Mouse (Mus musculus) stomach, postnatal 0 days (tissue): ENCODE measurements around the gene Foxg1. TPM values are rescaled to one million over a fixed set of nuclear protein-coding genes. Genes with fewer than 3 reads are reported as not detected.
A peak's percentile ranks its signal among the peaks of the same experiment; 100 is the strongest.

Source experiments
- ATAC-seq: fragments of 200-750 bp; cut with Nextera tagmentation; 2 replicates; pipeline ENCODE4 v1.8.0; 2017; ENCODE audit not compliant: low FRiP score, low TSS enrichment
- DNase-seq: peaks from one replicate; pipeline ENCODE4 v3.0.0-alpha.2; 2016; ENCODE audit warnings: low spot score
- H3K27ac ChIP-seq: fragments of 300-500 bp; sonication (generic); replicated peaks from 2 replicates; pipeline ENCODE4 v1.5.1; 2014; ENCODE audit warnings: mild to moderate bottlenecking, control low read depth
- H3K27me3 ChIP-seq: fragments of 300-500 bp; sonication (generic); 2 replicates; pipeline ENCODE4 v1.6.1; 2014; ENCODE audit warnings: low read length; ENCODE audit not compliant: control insufficient read depth, insufficient read depth
- H3K36me3 ChIP-seq: fragments of 300-500 bp; sonication (generic); 2 replicates; pipeline ENCODE4 v1.6.1; 2014; ENCODE audit warnings: low read length, mixed read lengths; ENCODE audit not compliant: control insufficient read depth, insufficient read depth
- H3K4me1 ChIP-seq: fragments of 300-500 bp; sonication (generic); replicated peaks from 2 replicates; pipeline ENCODE4 v1.6.1; 2014; ENCODE audit warnings: antibody characterized with exemption; ENCODE audit not compliant: control insufficient read depth, insufficient read depth
- H3K4me2 ChIP-seq: fragments of 300-500 bp; sonication (generic); replicated peaks from 2 replicates; pipeline ENCODE4 v1.6.1; 2014; ENCODE audit warnings: low read depth, mild to moderate bottlenecking, control low read depth, moderate library complexity
- H3K4me3 ChIP-seq: fragments of 300-500 bp; sonication (generic); 2 replicates; pipeline ENCODE4 v1.5.1; 2014; ENCODE audit warnings: low read depth, low read length, control low read depth
- H3K9ac ChIP-seq: fragments of 300-500 bp; sonication (generic); 2 replicates; pipeline ENCODE4 v1.6.1; 2014; ENCODE audit warnings: mild to moderate bottlenecking, low read length, control low read depth, mixed read lengths
- H3K9me3 ChIP-seq: fragments of 300-500 bp; sonication (generic); 2 replicates; pipeline ENCODE4 v1.6.1; 2016; ENCODE audit warnings: low read length; ENCODE audit not compliant: control insufficient read depth
- CTCF ChIP-seq: IDR thresholded peaks from 2 replicates; pipeline ENCODE4 v1.5.1; 2016; ENCODE audit warnings: antibody characterized with exemption, low read depth, mild to moderate bottlenecking, moderate library complexity
- EP300 ChIP-seq: optimal IDR thresholded peaks from 2 replicates; pipeline ENCODE3; 2016; ENCODE audit warnings: antibody characterized with exemption
- WGBS: fragments of 180-500 bp; shearing (Covaris S2); extraction: QIAGEN DNeasy Blood & Tissue Kit; methylation state at CpG from one replicate; pipeline ENCODE4 v1.1.7; 2014; 5-methylcytosine and 5-hydroxymethylcytosine counted together
- polyA plus RNA-seq: library from polyadenylated mRNA; unstranded; fragments of >200 nt; fragmentation: Nextera tagmentation; extraction: Ambion mirVana; gene quantifications from 2 replicates; pipeline ENCODE4 v1.2.1, GENCODE M21; 2015

The Foxg1 gene
- polyA plus RNA-seq, 1 experiment from 2014 or later = not detected

DNA sequence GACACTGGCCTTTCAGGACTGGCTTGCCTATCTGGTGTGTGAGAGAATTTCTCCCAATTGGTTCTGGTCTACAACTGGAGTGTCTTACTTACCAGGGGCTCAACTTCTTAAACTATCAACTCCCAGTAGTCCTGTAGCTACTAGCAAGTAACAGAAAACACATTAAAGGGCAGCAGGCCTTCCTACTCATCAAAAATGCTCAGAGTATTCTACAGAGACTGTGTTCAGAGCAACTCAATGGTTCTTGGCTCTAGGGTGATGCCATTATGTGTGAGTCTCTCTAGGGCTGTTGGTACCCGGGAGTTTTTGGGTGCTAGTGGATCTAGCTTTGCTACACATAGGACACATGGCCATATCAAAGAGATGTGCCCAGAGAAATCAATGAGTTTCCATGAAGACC is 3.5 kb upstream of the Foxg1 start:
- Histone ChIP-seq H3K4me1 (peaks cover 3% of the 10 kb centered on the region; the same call in 1 of the 2 replicates), H3K9ac (no peak overlapping the region), H3K4me3 (no peak overlapping the region), H3K4me2 (no peak overlapping the region), H3K27me3 (peaks cover 42% of the 10 kb centered on the region), H3K9me3 (no peaks in the 10 kb centered on the region), H3K27ac (no peak overlapping the region), H3K36me3 (no peaks in the 10 kb centered on the region)
- ATAC-seq (no peak), DNase-seq (no peak)
- TF ChIP-seq CTCF (no peak), EP300 (no peak)
- WGBS = 0% methylated on average over 1 of the region's 1 CpGs

DNA sequence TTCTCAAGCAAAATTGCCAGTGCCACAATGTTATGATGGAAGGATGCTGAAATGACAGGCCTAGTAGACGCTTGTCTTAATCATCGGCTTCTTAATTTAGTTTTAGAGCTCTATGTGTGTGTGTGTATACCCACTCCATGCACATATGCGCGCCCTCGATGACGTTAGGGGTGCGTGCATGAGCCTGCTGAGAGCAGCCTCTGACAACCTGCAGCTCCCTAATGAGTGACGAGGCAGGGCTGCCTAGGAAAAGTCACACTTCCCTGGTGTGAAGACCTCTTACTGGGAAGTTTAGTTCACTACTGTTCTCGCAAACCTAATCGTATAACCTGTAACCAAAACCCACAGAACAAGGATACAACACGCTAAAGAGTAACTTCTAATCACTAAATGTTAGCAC is 3.0 kb upstream of the Foxg1 start:
- H3K36me3 ChIP-seq = no peaks in the 10 kb centered on the region
- peaks cover 3% of the 10 kb centered on the region; the same call in 1 of the 2 replicates for H3K4me1 ChIP-seq
- H3K4me3 ChIP-seq = no peak overlapping the region
- H3K9me3 ChIP-seq = no peaks in the 10 kb centered on the region
- WGBS = 11% methylated on average over 11 of the region's 11 CpGs
- no peak for TF ChIP-seq CTCF
- no peak for TF ChIP-seq EP300
- no peak for DNase-seq
- no peak overlapping the region for H3K27ac ChIP-seq
- no peak overlapping the region for H3K4me2 ChIP-seq
- H3K27me3 ChIP-seq = peaks cover 41% of the 10 kb centered on the region
- no peak overlapping the region for H3K9ac ChIP-seq
- no peak for ATAC-seq

DNA sequence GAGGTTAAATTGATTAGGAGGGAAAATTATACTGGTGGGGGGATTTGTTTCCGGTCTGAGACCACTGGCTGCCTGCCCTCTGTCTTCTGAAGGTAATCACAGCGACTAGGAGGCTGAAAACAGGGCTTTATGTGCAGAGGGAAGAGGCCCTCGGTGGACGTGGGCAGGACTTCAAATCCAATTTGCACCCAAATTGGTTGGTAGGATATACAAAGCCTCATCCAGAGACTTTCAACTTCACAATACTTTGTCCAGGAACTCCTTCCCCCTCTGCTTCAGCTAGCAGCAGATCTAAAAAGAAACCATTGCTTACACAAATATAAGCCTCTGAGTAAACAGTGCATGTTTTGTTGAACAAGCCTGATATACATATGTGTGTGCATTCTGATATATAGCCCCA is 2.0 kb upstream of the Foxg1 start:
- 2% methylated on average over 4 of the region's 4 CpGs for WGBS
- peaks cover 46% of the 10 kb centered on the region for H3K27me3 ChIP-seq
- DNase-seq = no peak
- H3K27ac ChIP-seq = no peak overlapping the region
- no peaks in the 10 kb centered on the region for H3K9me3 ChIP-seq
- no peak for ATAC-seq
- no peak overlapping the region for H3K4me3 ChIP-seq
- H3K4me2 ChIP-seq = no peak overlapping the region
- peaks cover 3% of the 10 kb centered on the region; the same call in 1 of the 2 replicates for H3K4me1 ChIP-seq
- no peak for TF ChIP-seq CTCF
- no peaks in the 10 kb centered on the region for H3K36me3 ChIP-seq
- no peak overlapping the region for H3K9ac ChIP-seq

DNA sequence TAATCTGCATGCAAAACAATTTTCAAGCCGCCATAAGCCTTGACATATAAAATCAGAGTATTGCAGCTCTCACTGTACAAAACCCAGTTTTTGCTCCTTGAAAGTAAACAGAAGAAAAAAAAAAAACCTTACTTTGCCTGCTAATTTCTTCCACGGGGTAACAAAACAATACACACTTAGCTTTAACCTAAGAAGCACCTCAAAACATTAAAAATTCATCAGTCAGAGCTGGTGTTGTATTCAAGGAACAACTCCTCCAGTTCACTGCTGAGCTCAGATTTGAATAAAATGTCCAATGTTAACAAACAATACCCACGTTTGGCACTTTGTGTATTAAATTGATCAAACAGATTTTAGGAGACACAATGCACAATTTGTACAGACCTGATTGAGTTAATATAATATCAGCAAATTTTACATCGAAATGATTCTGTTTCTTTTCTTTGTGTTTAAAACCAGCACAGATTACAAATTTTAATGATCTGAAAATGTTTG is 1.4 kb upstream of the Foxg1 start:
- Histone ChIP-seq H3K27ac (no peak overlapping the region), H3K9ac (no peak overlapping the region), H3K4me2 (no peak overlapping the region), H3K36me3 (no peaks in the 10 kb centered on the region), H3K4me3 (no peak overlapping the region), H3K27me3 (peaks cover 43% of the 10 kb centered on the region), H3K9me3 (no peaks in the 10 kb centered on the region), H3K4me1 (peaks cover 3% of the 10 kb centered on the region; the same call in 1 of the 2 replicates)
- WGBS = 4% methylated on average over 4 of the region's 4 CpGs
- DNase-seq (no peak), ATAC-seq (no peak)
- no peak for TF ChIP-seq EP300
- no peak for TF ChIP-seq CTCF

DNA sequence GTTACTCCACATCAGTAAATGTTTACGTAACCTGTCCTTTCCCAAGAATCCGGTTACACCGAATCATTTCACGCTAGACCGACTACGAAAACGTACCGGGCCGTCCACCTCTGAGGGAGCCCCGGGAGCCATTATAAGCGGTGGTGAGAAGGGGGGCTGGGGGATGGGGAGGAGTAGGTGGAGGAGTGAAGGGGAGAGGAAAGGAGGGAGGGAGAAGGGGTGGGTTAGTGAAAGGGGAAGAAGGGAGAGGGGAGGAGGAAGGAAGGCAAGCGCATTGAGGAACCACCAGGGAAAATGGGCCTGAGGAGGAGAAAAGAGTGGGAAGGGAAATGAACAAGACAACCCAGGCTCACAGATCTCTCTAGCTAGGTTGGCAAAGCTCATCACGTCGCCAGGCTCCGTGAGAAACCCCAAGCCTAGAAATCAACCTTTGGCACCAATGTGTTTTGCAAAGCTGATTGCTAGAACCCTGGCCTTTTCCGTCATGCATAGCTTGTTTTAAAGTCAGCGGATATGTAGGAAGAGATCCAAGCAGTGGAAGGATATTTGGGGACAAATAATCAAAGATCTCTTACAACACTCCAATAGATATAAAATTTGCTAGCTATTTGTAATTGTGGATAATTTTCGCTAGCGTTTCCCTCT is 617 bp upstream of the Foxg1 start:
- no peaks in the 10 kb centered on the region for H3K9me3 ChIP-seq
- H3K27me3 ChIP-seq = peaks cover 40% of the 10 kb centered on the region
- no peaks in the 10 kb centered on the region for H3K36me3 ChIP-seq
- no peak for DNase-seq
- no peak overlapping the region for H3K9ac ChIP-seq
- no peak overlapping the region for H3K4me3 ChIP-seq
- no peak for TF ChIP-seq EP300
- no peak overlapping the region for H3K27ac ChIP-seq
- no peak overlapping the region for H3K4me2 ChIP-seq
- ATAC-seq = no peak
- H3K4me1 ChIP-seq = peaks cover 3% of the 10 kb centered on the region; the same call in 1 of the 2 replicates
- WGBS = 6% methylated on average over 19 of the region's 19 CpGs

DNA sequence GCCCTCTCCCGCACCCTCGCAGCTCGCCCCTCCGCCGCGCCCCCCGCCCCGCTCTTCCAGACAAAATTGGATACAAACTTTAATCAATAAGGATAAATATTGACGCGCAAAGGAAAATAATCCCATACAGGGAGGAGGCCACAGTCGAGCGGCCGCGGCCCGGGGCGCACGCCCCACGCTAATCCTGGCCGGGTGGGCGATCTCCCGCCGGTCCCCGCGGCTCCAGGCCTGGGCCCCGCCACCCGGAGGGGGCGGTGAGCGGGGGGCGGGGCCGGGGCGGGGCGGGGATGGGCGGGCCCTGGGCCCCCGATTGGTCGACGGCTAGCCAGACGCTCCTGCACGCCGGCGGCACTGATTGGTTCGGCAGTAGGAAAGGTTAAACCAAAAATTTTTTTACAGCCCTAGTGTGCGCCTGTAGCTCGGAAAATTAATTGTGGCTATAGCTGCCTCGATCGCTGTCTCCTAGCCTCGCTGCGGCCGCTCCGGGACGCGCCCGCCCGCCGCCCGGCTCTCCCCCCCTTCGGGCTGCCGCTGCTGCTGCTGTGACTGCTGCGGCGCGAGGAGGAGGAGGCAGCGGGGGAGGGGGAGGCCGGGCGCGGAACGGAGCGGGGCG is 1.2 kb downstream of the Foxg1 start:
- WGBS = 3% methylated on average over 39 of the region's 67 CpGs
- Histone ChIP-seq H3K27me3 (peaks cover 41% of the 10 kb centered on the region), H3K4me2 (peak overlapping the region; percentile 46), H3K27ac (no peak overlapping the region), H3K4me1 (peaks cover 3% of the 10 kb centered on the region; the same call in 1 of the 2 replicates), H3K36me3 (no peaks in the 10 kb centered on the region), H3K9me3 (no peaks in the 10 kb centered on the region), H3K4me3 (peak overlapping the region; percentile 35), H3K9ac (no peak overlapping the region)
- peak; percentile 63 for ATAC-seq
- no peak for DNase-seq
- TF ChIP-seq CTCF = no peak
- TF ChIP-seq EP300 = no peak
